Mouse (Mus musculus) Patski (cell line): ENCODE data around the gene Asxl2. TPM values are rescaled to one million over a fixed set of nuclear protein-coding genes. Genes with fewer than 3 reads are reported as not detected.
A peak's percentile ranks its signal among the peaks of the same experiment; 100 is the strongest.
"Not testable (repeated sequence)": the region's sequence is repeated elsewhere in the genome, so short reads cannot be mapped to it uniquely, and the experiment has no call there.

Experiments used
- ATAC-seq: fragments of 100-300 bp; one replicate; pipeline ENCODE4 v1.8.0; 2021
- CTCF ChIA-PET: fragments of 350-600 bp; sonication (Branson Sonifier 250); formaldehyde crosslinking; loops from one replicate; lab custom pipeline; 2022; ENCODE audit warnings: inconsistent platforms; lab: Charles Lee
- POLR2A ChIA-PET: fragments of 350-600 bp; sonication (Branson Sonifier 250); formaldehyde crosslinking; loops from one replicate; lab custom pipeline; 2022; ENCODE audit warnings: antibody characterized with exemption, inconsistent platforms; lab: Charles Lee
- DNase-seq: peaks from one replicate; pipeline ENCODE4 v3.0.0-alpha.2; 2011; ENCODE audit warnings: low read depth, low spot score
- H3K27me3 ChIP-seq: fragments of 371-371 bp; one replicate; pipeline ENCODE4 v1.5.1; 2021
- CTCF ChIP-seq: fragments of 100-300 bp; IDR thresholded peaks from one replicate; pipeline ENCODE4 v1.5.1; 2021
- in situ Hi-C: fragments of 300-500 bp; cut with MboI; formaldehyde crosslinking; loops from 3 replicates; pipeline ENCODE4 v1.11.1; 2018; ENCODE audit warnings: low pct_unique_long_range_greater_than_20kb, mixed read lengths
- polyA plus RNA-seq: library from polyadenylated mRNA; unstranded; gene quantifications from one replicate; pipeline ENCODE4 v1.2.3, GENCODE M21; 2021

Gene Asxl2
- polyA plus RNA-seq, 1 experiment from 2014 or later, result 24.1 TPM

GRCm38 (mm10) chr12:3453554-3453953 is 26.9 kb downstream of the Asxl2 start:
- ATAC-seq (no peak), DNase-seq (no peak)
- CTCF ChIA-PET, result interaction anchor here (1.1 to 1.2 kb wide), 2 partner anchors 10 to 12 kb away, joined by 3 to 4 read pairs; no protein-coding TSS in a partner anchor
- H3K27me3 ChIP-seq, result no peaks in the 10 kb centered on the region
- POLR2A ChIA-PET, result no interaction called here
- in situ Hi-C loops, result loop anchor here (10.0 kb wide), 1 partner anchor 111 kb away; no protein-coding TSS in a partner anchor
- TF ChIP-seq CTCF, result no peak

- ChIA-PET POLR2A (no interaction called here), CTCF (interaction anchor here (0.8 kb wide), 1 partner anchor 10 kb away, joined by 4 read pairs; no protein-coding TSS in a partner anchor)
- TF ChIP-seq CTCF, result no peak
- DNase-seq (no peak), ATAC-seq (no peak)
- in situ Hi-C loops, result no loop called here
- no peaks in the 10 kb centered on the region for H3K27me3 ChIP-seq
These were observed 36.4 kb downstream of the Asxl2 start for GRCm38 (mm10) chr12:3463087-3463486.

DNA sequence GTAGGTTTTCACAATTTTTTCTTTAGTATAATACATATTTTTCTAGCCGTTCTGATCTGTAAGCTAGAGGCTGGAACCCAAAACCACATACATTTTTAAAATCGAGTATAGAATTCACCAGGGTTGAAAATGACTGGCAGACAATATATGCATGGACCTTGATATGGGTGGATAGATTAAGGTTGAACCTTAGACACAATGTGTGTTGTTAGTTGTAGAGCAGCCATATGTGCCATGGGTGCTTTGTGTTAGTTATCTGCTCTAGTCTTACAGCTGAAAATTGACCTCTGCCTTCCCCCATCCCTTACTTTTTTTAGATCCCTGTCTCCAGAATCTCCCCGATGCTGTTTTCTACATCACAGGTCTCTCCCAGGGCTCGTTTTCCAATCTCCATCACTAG is 73.0 kb downstream of the Asxl2 start:
- TF ChIP-seq CTCF, result no peak
- POLR2A ChIA-PET, result no interaction called here
- DNase-seq, result no peak
- CTCF ChIA-PET, result no interaction called here
- H3K27me3 ChIP-seq, result no peaks in the 10 kb centered on the region
- in situ Hi-C loops, result no loop called here
- ATAC-seq, result no peak

GRCm38 (mm10) chr12:3500071-3500470 is 73.4 kb downstream of the Asxl2 start:
- ATAC-seq (no peak), DNase-seq (no peak)
- no peaks in the 10 kb centered on the region for H3K27me3 ChIP-seq
- no peak for TF ChIP-seq CTCF
- ChIA-PET POLR2A (no interaction called here), CTCF (no interaction called here)
- in situ Hi-C loops, result no loop called here

GRCm38 (mm10) chr12:3518665-3519297 is 92.1 kb downstream of the Asxl2 start:
- ATAC-seq (no peak), DNase-seq (no peak)
- in situ Hi-C loops, result no loop called here
- no peak for TF ChIP-seq CTCF
- CTCF ChIA-PET, result interaction anchor here (1.2 to 1.9 kb wide), 2 partner anchors 11 to 21 kb away, joined by 3 to 4 read pairs; no protein-coding TSS in a partner anchor
- POLR2A ChIA-PET, result no interaction called here
- no peaks in the 10 kb centered on the region for H3K27me3 ChIP-seq

DNA sequence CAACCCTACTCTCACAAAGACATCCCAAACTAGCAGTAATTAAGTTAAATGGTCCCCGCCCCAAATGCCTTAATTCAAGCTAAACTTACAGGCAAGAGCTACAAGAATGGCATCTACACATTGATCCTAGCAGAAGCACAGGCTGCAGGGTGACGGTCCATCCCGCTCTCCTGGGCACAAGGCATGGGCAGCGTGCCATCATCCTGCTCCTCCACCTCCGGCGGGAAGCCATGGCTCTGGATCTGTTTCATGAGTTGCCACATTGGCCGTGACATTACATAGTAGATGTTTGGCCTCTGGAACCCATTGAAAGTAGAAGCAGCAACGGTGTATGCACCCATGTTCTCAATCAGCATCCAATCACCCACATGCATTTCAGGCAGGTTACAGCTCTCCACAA is 95.1 kb downstream of the Asxl2 start:
- ATAC-seq, DNase-seq, POLR2A ChIA-PET, H3K27me3 ChIP-seq, in situ Hi-C loops: not testable (repeated sequence)
- CTCF ChIA-PET, result interaction anchor here (1.0 kb wide), 1 partner anchor 8 kb away, joined by 3 read pairs; no protein-coding TSS in a partner anchor

- no peaks in the 10 kb centered on the region for H3K27me3 ChIP-seq
- ChIA-PET POLR2A (no interaction called here), CTCF (interaction anchor here (1.3 kb wide), 1 partner anchor 15 kb away, joined by 4 read pairs; no protein-coding TSS in a partner anchor)
- in situ Hi-C loops, result no loop called here
- DNase-seq (no peak), ATAC-seq (no peak)
- TF ChIP-seq CTCF, result no peak
These were observed 98.9 kb downstream of the Asxl2 start for GRCm38 (mm10) chr12:3525536-3525935.

DNA sequence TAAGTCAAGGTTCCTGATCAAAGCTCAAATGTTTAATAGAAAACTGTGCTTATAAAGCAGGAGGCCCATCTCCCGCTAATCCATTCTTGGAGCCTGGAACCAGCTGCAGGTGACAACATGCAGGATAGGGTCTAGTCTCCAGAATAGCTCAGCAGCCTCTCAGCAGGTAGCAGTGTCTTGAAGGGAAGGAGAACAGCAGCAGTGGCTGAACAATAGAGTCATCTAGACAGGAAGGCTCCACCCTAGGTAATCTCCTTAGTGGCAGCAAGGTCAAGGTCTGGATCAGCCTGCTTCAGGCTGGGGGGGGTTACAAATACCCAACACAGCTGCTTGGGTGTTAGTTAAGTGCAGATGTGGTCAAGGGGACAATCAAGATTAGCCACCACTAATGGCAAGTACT is 108.8 kb downstream of the Asxl2 start:
- CTCF ChIA-PET, H3K27me3 ChIP-seq, POLR2A ChIA-PET, DNase-seq, ATAC-seq, in situ Hi-C loops: not testable (repeated sequence)

DNA sequence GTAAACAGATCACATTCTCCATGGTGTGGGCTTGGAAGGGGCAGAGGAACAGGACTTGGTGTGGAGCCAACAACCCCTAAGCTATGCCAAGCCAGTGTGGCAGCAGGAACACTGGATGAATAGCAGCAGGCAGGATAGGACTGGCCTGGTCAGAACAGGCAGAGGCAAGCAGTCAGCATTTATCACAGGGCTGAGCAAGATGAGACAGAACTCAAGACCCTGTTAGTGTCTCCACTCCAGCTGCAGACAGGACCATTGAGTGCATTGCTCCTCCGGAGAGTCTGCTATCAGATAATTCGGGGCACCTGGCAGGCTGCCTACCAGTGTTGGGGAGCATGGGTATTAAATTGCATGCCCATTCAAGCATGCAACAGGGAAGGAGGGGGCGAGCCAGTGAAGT is 111.0 kb downstream of the Asxl2 start:
- DNase-seq (peak; percentile 57), ATAC-seq (peak; percentile 87)
- in situ Hi-C loops, result no loop called here
- H3K27me3 ChIP-seq, result no peaks in the 10 kb centered on the region
- ChIA-PET CTCF (interaction anchor here (1.7 kb wide), 1 partner anchor 12 kb away, joined by 3 read pairs; no protein-coding TSS in a partner anchor), POLR2A (no interaction called here)
- no peak for TF ChIP-seq CTCF

GRCm38 (mm10) chr12:3538036-3538435 is 111.4 kb downstream of the Asxl2 start:
- H3K27me3 ChIP-seq, result no peaks in the 10 kb centered on the region
- no peak for DNase-seq
- in situ Hi-C loops, result no loop called here
- TF ChIP-seq CTCF, result no peak
- POLR2A ChIA-PET, result no interaction called here
- ATAC-seq, result no peak
- CTCF ChIA-PET, result interaction anchor here (1.7 kb wide), 1 partner anchor 11 kb away, joined by 3 read pairs; no protein-coding TSS in a partner anchor

DNA sequence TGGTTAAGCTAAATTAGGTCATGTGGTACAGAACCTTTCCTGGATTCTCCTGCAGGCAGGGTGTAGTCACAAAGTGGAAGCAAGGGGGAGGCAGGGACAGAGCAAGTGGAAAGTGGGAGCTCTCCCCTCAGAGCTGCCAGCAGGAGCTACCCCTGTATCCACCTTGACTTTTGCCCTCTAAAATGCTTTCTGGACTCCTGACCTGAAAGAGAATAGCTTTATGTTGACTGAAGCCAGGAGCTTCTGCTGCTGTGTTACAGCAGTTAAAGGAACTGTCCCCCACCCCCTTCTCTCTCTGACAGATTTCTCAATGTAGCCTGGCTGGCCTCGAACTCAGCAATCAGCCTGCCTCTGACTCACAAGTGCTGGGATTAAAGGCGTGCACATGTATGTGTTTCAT is 112.9 kb downstream of the Asxl2 start:
- in situ Hi-C loops, result no loop called here
- ATAC-seq (no peak), DNase-seq (no peak)
- TF ChIP-seq CTCF, result no peak
- no peaks in the 10 kb centered on the region for H3K27me3 ChIP-seq
- ChIA-PET CTCF (interaction anchor here (0.8 to 1.5 kb wide), 2 partner anchors 14 to 22 kb away, joined by 3 to 4 read pairs; no protein-coding TSS in a partner anchor), POLR2A (no interaction called here)
